8 mouse cellular contexts compared by ENCODE assay signal in genomic region chr10:84917731-84918095, GRCm38 (mm10). TPM values are rescaled to one million over a fixed set of nuclear protein-coding genes. Genes with fewer than 3 reads are reported as not detected.
DNase-seq lines count a peak whose midpoint lies in the region; ATAC-seq lines count a peak whose summit lies in the region.

No protein-coding gene starts in this region.

- peak overlapping the region; percentile 92 for H3K4me2 ChIP-seq in lung, embryonic 16.5 days (ENCODE audit: low read depth, low read length)
- H3K4me2 ChIP-seq in forebrain, embryonic 13.5 days = peak overlapping the region; percentile 70
- peak overlapping the region; percentile 88 for H3K4me2 ChIP-seq in liver, embryonic 11.5 days
- H3K4me2 ChIP-seq in stomach, embryonic 16.5 days (ENCODE audit: low read depth, low read length) = peak overlapping the region; percentile 63

- peak overlapping the region; percentile 81 for H3K9ac ChIP-seq in lung, embryonic 16.5 days (ENCODE audit: low read length)
- peak overlapping the region; percentile 87 for H3K9ac ChIP-seq in forebrain, embryonic 13.5 days
- peak overlapping the region; percentile 67 for H3K9ac ChIP-seq in liver, embryonic 11.5 days (ENCODE audit: low read depth, low read length)
- H3K9ac ChIP-seq in stomach, embryonic 16.5 days (ENCODE audit: low read length) = peak overlapping the region; percentile 89

- peaks cover 16% of the 10 kb centered on the region for H3K4me1 ChIP-seq in lung, embryonic 16.5 days (replicated peaks; ENCODE audit: control insufficient read depth, insufficient read depth, low read length)
- peaks cover 27% of the 10 kb centered on the region for H3K4me1 ChIP-seq in forebrain, embryonic 13.5 days
- H3K4me1 ChIP-seq in liver, embryonic 11.5 days (replicated peaks; ENCODE audit: control insufficient read depth, insufficient read depth, low read length) = peaks cover 18% of the 10 kb centered on the region
- H3K4me1 ChIP-seq in stomach, embryonic 16.5 days (ENCODE audit: control insufficient read depth, insufficient read depth, low read length) = peaks cover 10% of the 10 kb centered on the region

- peak; percentile 35 for DNase-seq in embryo, embryonic 10 days (ENCODE audit: low spot score)
- no peak for DNase-seq in embryo, embryonic 11 days
- no peak for DNase-seq in lung, postnatal 36 days
- DNase-seq in liver, embryonic 11.5 days (ENCODE audit: low spot score) = no peak

- 0 out of 2 replicates have a peak, but pooled peaks have one; percentile 13 for ATAC-seq in lung, embryonic 16.5 days (ENCODE audit: low read depth)
- peak; percentile 54 for ATAC-seq in forebrain, embryonic 13.5 days
- peak; percentile 32 for ATAC-seq in liver, embryonic 11.5 days (replicated peaks; ENCODE audit: low FRiP score)
- ATAC-seq in stomach, embryonic 16.5 days (ENCODE audit: insufficient read depth, low FRiP score) = peak; percentile 13; the same call in 1 of the 2 replicates
- ATAC-seq in cerebellum, adult (ENCODE audit: insufficient number of reproducible peaks, low FRiP score, low TSS enrichment) = no peak; the same call in 1 of the 2 replicates

- H3K27ac ChIP-seq in lung, embryonic 16.5 days (ENCODE audit: low read length) = peak overlapping the region; percentile 97
- peak overlapping the region; percentile 93 for H3K27ac ChIP-seq in forebrain, embryonic 13.5 days
- H3K27ac ChIP-seq in liver, embryonic 11.5 days (ENCODE audit: low read depth, low read length) = peak overlapping the region; percentile 83; the same call in 1 of the 2 replicates
- H3K27ac ChIP-seq in stomach, embryonic 16.5 days (ENCODE audit: low read length) = peak overlapping the region; percentile 97

- WGBS in lung, embryonic 16.5 days = under 1% methylated on average over 23 of the region's 27 CpGs
- 0% methylated on average over 27 of the region's 27 CpGs for WGBS in forebrain, embryonic 13.5 days
- under 1% methylated on average over 27 of the region's 27 CpGs for WGBS in liver, embryonic 11.5 days
- under 1% methylated on average over 26 of the region's 27 CpGs for WGBS in stomach, embryonic 16.5 days

- H3K27me3 ChIP-seq in lung, embryonic 16.5 days (ENCODE audit: control insufficient read depth, insufficient read depth, low read depth, low read length) = no peaks in the 10 kb centered on the region
- peaks cover 19% of the 10 kb centered on the region; the same call in 1 of the 2 replicates for H3K27me3 ChIP-seq in forebrain, embryonic 13.5 days
- H3K27me3 ChIP-seq in liver, embryonic 11.5 days (replicated peaks; ENCODE audit: control insufficient read depth, insufficient read depth, low read length) = no peaks in the 10 kb centered on the region
- no peaks in the 10 kb centered on the region for H3K27me3 ChIP-seq in stomach, embryonic 16.5 days (ENCODE audit: control insufficient read depth, insufficient read depth, low read length)

- H3K4me3 ChIP-seq in lung, embryonic 16.5 days (ENCODE audit: low read length) = peak overlapping the region; percentile 84
- H3K4me3 ChIP-seq in forebrain, embryonic 13.5 days = peak overlapping the region; percentile 77
- H3K4me3 ChIP-seq in liver, embryonic 11.5 days (ENCODE audit: low read depth, low read length) = peak overlapping the region; percentile 76
- H3K4me3 ChIP-seq in stomach, embryonic 16.5 days (replicated peaks; ENCODE audit: low read length) = peak overlapping the region; percentile 63

- no peaks in the 10 kb centered on the region for H3K36me3 ChIP-seq in lung, embryonic 16.5 days (ENCODE audit: control insufficient read depth, insufficient read depth, low read length)
- H3K36me3 ChIP-seq in forebrain, embryonic 13.5 days (ENCODE audit: poor library complexity, severe bottlenecking) = peaks cover 3% of the 10 kb centered on the region; the same call in 1 of the 2 replicates
- no peaks in the 10 kb centered on the region for H3K36me3 ChIP-seq in liver, embryonic 11.5 days (ENCODE audit: control insufficient read depth, insufficient read depth, low read length)
- no peaks in the 10 kb centered on the region for H3K36me3 ChIP-seq in stomach, embryonic 16.5 days (ENCODE audit: control insufficient read depth, insufficient read depth, low read length)

- H3K9me3 ChIP-seq in lung, embryonic 16.5 days (ENCODE audit: control insufficient read depth, low read length) = no peaks in the 10 kb centered on the region
- H3K9me3 ChIP-seq in forebrain, embryonic 13.5 days (replicated peaks) = no peaks in the 10 kb centered on the region
- H3K9me3 ChIP-seq in liver, embryonic 11.5 days (ENCODE audit: control insufficient read depth, low read length) = no peaks in the 10 kb centered on the region
- no peaks in the 10 kb centered on the region for H3K9me3 ChIP-seq in stomach, embryonic 16.5 days (replicated peaks; ENCODE audit: control insufficient read depth, low read length)

RNA-seq across cellular contexts. Expression of gene Ric8b, which starts 0.3 kb away (rescaled TPM):
- polyA plus RNA-seq in lung, embryonic 16.5 days (2015; fragmentation: Nextera tagmentation; extraction: Ambion mirVana) = 17.8 and 19.8 TPM in 2 replicates
- 34.2 and 36.0 TPM in 2 replicates for polyA plus RNA-seq in forebrain, embryonic 13.5 days (2015; fragmentation: Nextera tagmentation; extraction: Ambion mirVana)
- 9.7 and 11.8 TPM in 2 replicates for polyA plus RNA-seq in liver, embryonic 11.5 days (2014; fragmentation: Nextera tagmentation; extraction: Ambion mirVana)
- 17.6 and 18.2 TPM in 2 replicates for polyA plus RNA-seq in stomach, embryonic 16.5 days (2015; fragmentation: Nextera tagmentation; extraction: Ambion mirVana)
